Mouse (Mus musculus): ENCODE results near the gene Gnaq. TPM values are rescaled to one million over a fixed set of nuclear protein-coding genes. Genes with fewer than 3 reads are reported as not detected.

Gnaq gene
- polyA plus RNA-seq, 1 experiment from 2014 or later: 23.8 TPM

GRCm38 (mm10) chr19:16372752-16373486 is 240.3 kb downstream of the Gnaq start:
- peak; percentile 54 for ATAC-seq (ENCODE audit: insufficient number of reproducible peaks, insufficient read depth, low FRiP score, low TSS enrichment, low read depth)
- Histone ChIP-seq H3K27ac (peak overlapping the region; percentile 59; the same call in 1 of the 2 replicates), H3K36me3 (peaks cover under 1% of the 10 kb centered on the region; the same call in 1 of the 2 replicates), H3K9me3 (no peaks in the 10 kb centered on the region), H3K9ac (replicated peaks) (no peak overlapping the region), H3K4me2 (no peak overlapping the region), H3K4me3 (replicated peaks) (no peak overlapping the region), H3K4me1 (replicated peaks) (peaks cover 31% of the 10 kb centered on the region), H3K27me3 (no peaks in the 10 kb centered on the region)
- WGBS: 61% methylated on average over 9 of the region's 9 CpGs

DNA sequence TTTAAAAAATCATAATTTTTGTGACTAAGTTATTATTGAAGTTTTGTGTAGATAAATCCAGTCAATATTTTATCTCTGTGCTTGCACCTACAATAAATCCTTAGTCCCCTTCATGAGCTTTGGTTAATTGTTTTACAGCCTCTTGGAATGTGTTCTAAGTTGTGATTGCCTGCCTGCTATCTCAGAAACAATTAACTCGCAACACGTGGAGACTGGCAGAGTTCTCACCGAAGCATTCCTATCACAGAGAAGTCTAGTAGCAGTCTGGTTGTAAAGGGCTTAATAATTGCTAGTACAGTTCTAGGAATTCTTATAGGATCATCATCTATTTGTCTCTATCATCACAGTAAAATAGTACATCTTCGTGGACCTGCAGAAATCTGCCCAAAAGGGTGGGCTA is 243.2 kb downstream of the Gnaq start:
- Histone ChIP-seq H3K27me3 (no peaks in the 10 kb centered on the region), H3K4me3 (replicated peaks) (no peak overlapping the region), H3K9ac (replicated peaks) (no peak overlapping the region), H3K27ac (no peak overlapping the region), H3K9me3 (no peaks in the 10 kb centered on the region), H3K36me3 (peaks cover 11% of the 10 kb centered on the region; the same call in 1 of the 2 replicates), H3K4me1 (replicated peaks) (peaks cover 31% of the 10 kb centered on the region), H3K4me2 (no peak overlapping the region)
- WGBS: 33% methylated on average over 4 of the region's 4 CpGs
- no peak for ATAC-seq (ENCODE audit: insufficient number of reproducible peaks, insufficient read depth, low FRiP score, low TSS enrichment, low read depth)

GRCm38 (mm10) chr19:16378565-16378964 is 245.9 kb downstream of the Gnaq start:
- peaks cover 12% of the 10 kb centered on the region for H3K4me1 ChIP-seq (replicated peaks)
- no peak overlapping the region for H3K4me2 ChIP-seq
- no peak for ATAC-seq (ENCODE audit: insufficient number of reproducible peaks, insufficient read depth, low FRiP score, low TSS enrichment, low read depth)
- no peaks in the 10 kb centered on the region for H3K9me3 ChIP-seq
- no peak overlapping the region for H3K9ac ChIP-seq (replicated peaks)
- H3K27me3 ChIP-seq: no peaks in the 10 kb centered on the region
- WGBS: 75% methylated on average over 7 of the region's 7 CpGs
- no peak overlapping the region for H3K27ac ChIP-seq
- peaks cover 23% of the 10 kb centered on the region; the same call in 1 of the 2 replicates for H3K36me3 ChIP-seq
- H3K4me3 ChIP-seq (replicated peaks): no peak overlapping the region

GRCm38 (mm10) chr19:16379687-16380086 is 247.1 kb downstream of the Gnaq start:
- Histone ChIP-seq H3K4me1 (replicated peaks) (peaks cover 1% of the 10 kb centered on the region), H3K36me3 (peaks cover 34% of the 10 kb centered on the region), H3K4me2 (no peak overlapping the region), H3K27ac (no peak overlapping the region), H3K4me3 (replicated peaks) (no peak overlapping the region), H3K9me3 (no peaks in the 10 kb centered on the region), H3K9ac (replicated peaks) (no peak overlapping the region), H3K27me3 (no peaks in the 10 kb centered on the region)
- 80% methylated on average over 8 of the region's 8 CpGs for WGBS
- no peak for ATAC-seq (ENCODE audit: insufficient number of reproducible peaks, insufficient read depth, low FRiP score, low TSS enrichment, low read depth)

DNA sequence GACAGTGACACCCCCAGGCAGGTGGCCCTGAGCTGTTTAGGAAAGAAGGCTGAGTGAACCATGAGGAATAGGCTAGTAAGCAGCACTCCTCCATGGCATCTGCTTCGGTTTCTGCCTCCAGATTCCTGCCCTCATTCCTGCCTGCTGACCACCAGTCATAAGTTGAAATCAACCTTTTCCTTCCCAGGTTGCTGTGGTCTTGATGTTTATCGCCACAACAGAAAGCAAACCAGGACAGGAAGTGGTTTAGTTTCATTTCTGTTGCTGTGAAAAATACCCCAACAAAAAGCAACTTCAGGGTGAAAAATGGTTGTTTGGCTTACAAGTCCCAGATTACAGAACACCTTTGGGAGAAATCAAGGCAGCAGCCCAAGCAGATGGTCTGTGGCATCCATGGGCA is 249.8 kb downstream of the Gnaq start:
- Histone ChIP-seq H3K9ac (replicated peaks) (no peak overlapping the region), H3K36me3 (peaks cover 40% of the 10 kb centered on the region), H3K4me1 (replicated peaks) (no peaks in the 10 kb centered on the region), H3K4me2 (no peak overlapping the region), H3K27me3 (no peaks in the 10 kb centered on the region), H3K27ac (no peak overlapping the region), H3K9me3 (no peaks in the 10 kb centered on the region), H3K4me3 (replicated peaks) (no peak overlapping the region)
- 82% methylated on average over 2 of the region's 2 CpGs for WGBS
- ATAC-seq (ENCODE audit: insufficient number of reproducible peaks, insufficient read depth, low FRiP score, low TSS enrichment, low read depth): no peak

- ATAC-seq (ENCODE audit: insufficient number of reproducible peaks, insufficient read depth, low FRiP score, low TSS enrichment, low read depth): no peak
- Histone ChIP-seq H3K4me2 (no peak overlapping the region), H3K4me1 (replicated peaks) (no peaks in the 10 kb centered on the region), H3K36me3 (peaks cover 42% of the 10 kb centered on the region), H3K9me3 (no peaks in the 10 kb centered on the region), H3K4me3 (replicated peaks) (no peak overlapping the region), H3K27me3 (no peaks in the 10 kb centered on the region), H3K9ac (replicated peaks) (no peak overlapping the region), H3K27ac (no peak overlapping the region)
- 84% methylated on average over 13 of the region's 13 CpGs for WGBS
Measured at GRCm38 (mm10) chr19:16383127-16383526, 250.5 kb downstream of the Gnaq start.

- Histone ChIP-seq H3K27me3 (no peaks in the 10 kb centered on the region), H3K4me1 (replicated peaks) (peaks cover under 1% of the 10 kb centered on the region; the same call in 1 of the 2 replicates), H3K27ac (no peak overlapping the region), H3K9me3 (no peaks in the 10 kb centered on the region), H3K36me3 (peaks cover 39% of the 10 kb centered on the region), H3K9ac (replicated peaks) (no peak overlapping the region), H3K4me3 (replicated peaks) (no peak overlapping the region), H3K4me2 (no peak overlapping the region)
- 92% methylated on average over 6 of the region's 6 CpGs for WGBS
- no peak for ATAC-seq (ENCODE audit: insufficient number of reproducible peaks, insufficient read depth, low FRiP score, low TSS enrichment, low read depth)
Measured at GRCm38 (mm10) chr19:16384094-16384493, 251.5 kb downstream of the Gnaq start.

DNA sequence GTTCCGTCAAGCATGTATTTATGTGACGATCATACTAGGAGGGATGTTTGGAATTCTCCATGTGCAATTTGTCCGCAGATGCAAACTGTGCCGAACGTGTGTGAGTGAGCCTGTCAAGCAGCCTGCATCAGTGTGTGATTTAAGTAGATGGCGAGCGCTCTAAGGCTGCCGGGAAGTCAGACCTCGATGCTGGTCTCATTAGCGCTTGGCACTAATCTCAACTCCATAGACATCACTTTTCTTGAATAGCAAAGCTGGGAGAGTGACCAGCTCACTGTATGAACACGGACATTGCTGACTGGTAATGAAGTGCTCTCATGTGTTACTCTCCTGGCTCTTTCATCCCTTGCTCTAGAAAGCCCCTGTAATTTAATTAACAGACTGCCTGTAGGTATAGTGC is 252.3 kb downstream of the Gnaq start:
- H3K27ac ChIP-seq: no peak overlapping the region
- no peak overlapping the region for H3K9ac ChIP-seq (replicated peaks)
- no peak overlapping the region for H3K4me3 ChIP-seq (replicated peaks)
- peaks cover 35% of the 10 kb centered on the region for H3K36me3 ChIP-seq
- no peak overlapping the region for H3K4me2 ChIP-seq
- 83% methylated on average over 11 of the region's 11 CpGs for WGBS
- H3K9me3 ChIP-seq: no peaks in the 10 kb centered on the region
- H3K27me3 ChIP-seq: no peaks in the 10 kb centered on the region
- peaks cover 5% of the 10 kb centered on the region; the same call in 1 of the 2 replicates for H3K4me1 ChIP-seq (replicated peaks)
- ATAC-seq (ENCODE audit: insufficient number of reproducible peaks, insufficient read depth, low FRiP score, low TSS enrichment, low read depth): no peak

- Histone ChIP-seq H3K27me3 (no peaks in the 10 kb centered on the region), H3K36me3 (peaks cover 32% of the 10 kb centered on the region), H3K4me1 (replicated peaks) (peaks cover 5% of the 10 kb centered on the region; the same call in 1 of the 2 replicates), H3K27ac (no peak overlapping the region), H3K4me3 (replicated peaks) (no peak overlapping the region), H3K9ac (replicated peaks) (no peak overlapping the region), H3K4me2 (no peak overlapping the region), H3K9me3 (no peaks in the 10 kb centered on the region)
- no peak for ATAC-seq (ENCODE audit: insufficient number of reproducible peaks, insufficient read depth, low FRiP score, low TSS enrichment, low read depth)
- 88% methylated on average over 6 of the region's 6 CpGs for WGBS
Measured at GRCm38 (mm10) chr19:16386514-16386913, 253.9 kb downstream of the Gnaq start.

GRCm38 (mm10) chr19:16390192-16390795 is 257.7 kb downstream of the Gnaq start:
- H3K36me3 ChIP-seq: peaks cover 12% of the 10 kb centered on the region; the same call in 1 of the 2 replicates
- no peak overlapping the region for H3K9ac ChIP-seq (replicated peaks)
- ATAC-seq (ENCODE audit: insufficient number of reproducible peaks, insufficient read depth, low FRiP score, low TSS enrichment, low read depth): no peak
- H3K27ac ChIP-seq: no peak overlapping the region
- no peak overlapping the region for H3K4me3 ChIP-seq (replicated peaks)
- H3K9me3 ChIP-seq: no peaks in the 10 kb centered on the region
- 93% methylated on average over 6 of the region's 6 CpGs for WGBS
- no peak overlapping the region for H3K4me2 ChIP-seq
- H3K27me3 ChIP-seq: no peaks in the 10 kb centered on the region
- peaks cover 5% of the 10 kb centered on the region; the same call in 1 of the 2 replicates for H3K4me1 ChIP-seq (replicated peaks)

DNA sequence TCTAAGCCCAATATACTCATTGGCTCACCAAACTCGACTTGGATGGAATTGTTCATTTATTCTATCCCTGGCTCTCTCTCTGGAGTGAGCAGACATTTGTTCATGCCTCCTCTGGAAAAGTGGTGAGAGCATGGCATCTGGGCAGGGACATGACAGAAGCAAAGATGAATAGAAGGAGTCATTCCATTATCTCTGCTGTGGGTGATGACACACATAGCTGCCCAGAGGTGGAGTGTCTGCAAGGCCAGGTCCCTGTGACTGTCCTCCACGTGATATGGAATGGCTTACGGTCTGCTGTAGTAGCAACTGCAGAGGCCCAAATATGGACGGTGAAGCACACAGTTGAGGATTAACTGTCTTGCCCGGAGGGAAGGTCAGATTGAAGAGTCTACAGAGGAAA is 261.8 kb downstream of the Gnaq start:
- Histone ChIP-seq H3K9ac (replicated peaks) (no peak overlapping the region), H3K4me1 (replicated peaks) (peaks cover 1% of the 10 kb centered on the region; the same call in 1 of the 2 replicates), H3K27ac (no peak overlapping the region), H3K36me3 (peaks cover 5% of the 10 kb centered on the region; the same call in 1 of the 2 replicates), H3K4me2 (no peak overlapping the region), H3K4me3 (replicated peaks) (no peak overlapping the region), H3K9me3 (no peaks in the 10 kb centered on the region), H3K27me3 (no peaks in the 10 kb centered on the region)
- 93% methylated on average over 5 of the region's 5 CpGs for WGBS
- ATAC-seq (ENCODE audit: insufficient number of reproducible peaks, insufficient read depth, low FRiP score, low TSS enrichment, low read depth): no peak

Data from limb, embryonic 12.5 days (tissue).